Mouse (Mus musculus): ENCODE data around the gene Phgr1. TPM values are rescaled to one million over a fixed set of nuclear protein-coding genes. Genes with fewer than 3 reads are reported as not detected.

The Phgr1 gene
- polyA plus RNA-seq, 1 experiment, result 2.3 TPM

- DNase-seq (ENCODE audit: low read depth), result no peak
These were observed 6.5 kb downstream of the Phgr1 start for GRCm38 (mm10) chr2:118779065-118779464.

- DNase-seq (ENCODE audit: low read depth), result no peak
These were observed 7.2 kb downstream of the Phgr1 start, which contains the start of gene Disp2 for GRCm38 (mm10) chr2:118779504-118780480. Disp2 (plus strand) TSS chr2:118779719.

DNA sequence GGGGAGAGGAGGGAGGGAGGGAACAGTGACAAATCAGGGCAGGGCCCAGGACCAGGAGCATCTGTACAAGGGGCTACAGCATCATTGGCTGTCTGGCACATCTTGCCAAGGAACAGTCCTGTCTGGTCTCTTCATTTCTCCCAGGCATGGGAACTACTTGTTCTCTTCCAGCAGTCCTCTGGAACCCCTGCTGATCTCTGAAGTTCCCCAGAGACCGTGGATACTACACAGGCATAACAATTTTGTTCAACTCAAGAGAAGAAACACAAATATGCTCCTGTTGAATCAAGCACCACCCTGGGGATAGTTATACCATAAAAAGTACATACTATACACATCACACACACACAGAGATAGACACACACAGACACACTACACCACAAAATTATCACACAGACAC is 8.5 kb downstream of the Phgr1 start:
- no peak for DNase-seq (ENCODE audit: low read depth)

GRCm38 (mm10) chr2:118782303-118782702 is 9.7 kb downstream of the Phgr1 start:
- DNase-seq (ENCODE audit: low read depth), result no peak

DNA sequence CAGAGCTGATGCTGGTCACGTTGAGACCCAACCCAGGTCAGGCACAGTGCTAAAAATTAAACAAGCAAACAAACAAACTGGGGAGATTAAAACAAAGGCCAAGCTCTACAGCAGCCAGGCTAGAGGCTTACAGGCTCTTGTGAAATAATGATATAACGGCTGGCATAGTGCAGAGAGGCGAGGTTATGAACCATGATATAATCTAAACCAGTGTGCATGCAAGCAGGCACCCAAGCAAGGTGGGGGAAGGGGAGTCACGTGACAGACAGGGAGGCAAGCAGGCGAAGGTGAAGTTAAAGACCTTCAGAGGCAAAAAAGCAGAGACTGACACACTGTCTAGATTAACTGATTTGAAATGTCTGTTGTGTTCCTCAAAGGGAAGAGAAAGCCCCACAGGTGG is 10.5 kb downstream of the Phgr1 start:
- DNase-seq (ENCODE audit: low read depth), result no peak

DNA sequence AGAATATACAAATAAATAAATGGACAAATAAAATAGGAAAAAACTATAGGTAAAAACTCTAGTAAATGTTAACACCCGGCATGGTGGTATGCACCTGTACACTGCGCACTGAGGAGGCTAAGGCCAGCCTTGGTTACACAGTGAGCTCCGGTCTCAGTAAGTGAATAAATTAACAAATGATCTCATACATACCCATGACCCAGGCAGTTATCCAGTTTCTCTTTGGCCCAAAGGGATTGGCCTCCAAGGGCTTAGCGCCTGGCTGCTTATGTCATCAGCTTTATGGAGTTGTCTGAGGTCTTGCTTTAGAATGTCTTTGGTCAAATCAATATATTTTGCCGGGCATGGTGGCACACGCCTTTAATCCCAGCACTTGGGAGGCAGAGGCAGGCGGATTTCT is 11.1 kb downstream of the Phgr1 start:
- DNase-seq (ENCODE audit: low read depth), result no peak

- no peak for DNase-seq (ENCODE audit: low read depth)
These were observed 14.0 kb downstream of the Phgr1 start for GRCm38 (mm10) chr2:118786525-118786924.

GRCm38 (mm10) chr2:118789501-118789900 is 16.9 kb downstream of the Phgr1 start:
- no peak for DNase-seq (ENCODE audit: low read depth)

DNA sequence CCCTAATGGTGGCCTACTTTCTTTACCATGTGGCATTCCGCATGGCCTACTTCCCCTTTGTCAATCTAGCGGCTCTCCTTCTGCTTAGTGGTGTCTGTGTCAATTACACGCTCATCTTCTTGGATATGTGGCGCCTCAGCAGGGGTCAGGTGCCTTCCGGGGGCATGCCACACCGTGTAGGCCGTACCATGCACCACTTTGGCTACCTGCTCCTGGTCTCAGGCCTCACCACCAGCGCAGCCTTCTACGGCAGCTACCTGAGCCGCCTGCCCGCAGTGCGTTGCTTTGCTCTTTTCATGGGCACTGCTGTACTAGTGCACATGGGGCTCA is 17.6 kb downstream of the Phgr1 start:
- DNase-seq (ENCODE audit: low read depth), result no peak

DNA sequence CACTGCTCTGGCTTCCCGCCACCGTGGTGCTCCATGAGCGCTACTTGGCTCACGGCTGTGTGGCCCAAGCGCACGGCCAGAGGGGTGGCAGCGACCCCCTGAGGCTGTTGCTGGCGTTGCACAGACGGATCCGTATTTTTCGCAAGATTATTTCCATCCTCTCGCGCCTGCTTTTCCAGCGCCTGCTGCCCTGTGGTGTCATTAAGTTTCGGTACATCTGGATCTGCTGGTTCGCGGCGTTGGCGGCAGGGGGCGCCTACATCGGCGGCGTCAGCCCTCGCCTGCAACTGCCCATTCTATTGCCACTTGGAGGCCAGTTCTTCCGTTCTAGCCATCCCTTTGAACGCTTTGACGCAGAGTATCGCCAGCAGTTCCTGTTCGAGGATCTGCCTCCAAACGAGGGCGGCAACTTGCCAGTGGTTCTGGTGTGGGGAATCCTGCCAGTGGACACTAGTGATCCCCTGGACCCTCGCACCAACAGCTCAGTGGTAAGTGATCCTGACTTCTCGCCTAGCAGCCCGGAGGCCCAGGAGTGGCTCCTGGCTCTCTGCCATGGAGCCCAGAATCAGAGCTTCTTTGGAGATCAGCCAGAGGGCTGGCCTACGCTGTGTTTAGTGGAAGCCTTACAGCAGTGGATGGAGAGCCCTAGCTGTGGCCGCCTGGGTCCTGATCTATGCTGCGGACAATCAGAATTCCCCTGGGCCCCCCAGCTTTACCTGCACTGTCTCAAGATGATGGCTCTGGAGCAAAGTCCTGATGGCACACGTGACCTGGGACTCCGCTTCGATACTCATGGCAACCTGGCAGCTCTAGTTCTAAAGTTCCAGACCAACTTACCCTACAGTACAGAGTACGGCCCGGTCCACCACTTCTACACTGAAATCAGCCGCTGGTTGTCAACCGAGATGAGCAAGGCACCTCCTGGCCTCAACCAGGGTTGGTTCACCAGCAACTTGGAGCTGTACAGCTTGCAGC is 18.3 kb downstream of the Phgr1 start:
- DNase-seq (ENCODE audit: low read depth), result no peak

GRCm38 (mm10) chr2:118791591-118792258 is 19.2 kb downstream of the Phgr1 start:
- DNase-seq (ENCODE audit: low read depth), result no peak

DNA sequence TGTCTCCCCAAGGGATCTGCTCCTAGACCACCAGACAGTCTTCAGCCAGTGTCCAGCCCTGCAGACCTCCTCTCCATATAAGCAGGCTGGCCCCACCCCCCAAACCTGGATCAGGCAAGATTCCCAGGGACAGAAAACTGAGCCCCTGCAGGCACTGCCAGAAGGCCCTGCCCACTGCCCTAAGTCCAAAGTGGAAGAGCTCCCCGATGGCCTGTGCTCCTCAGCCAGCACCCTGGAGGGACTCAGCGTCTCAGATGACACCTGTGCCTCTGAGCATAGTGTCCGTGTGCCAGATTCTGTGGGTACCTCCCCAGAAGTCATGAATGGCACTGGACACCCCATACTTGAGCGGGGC is 19.7 kb downstream of the Phgr1 start:
- no peak for DNase-seq (ENCODE audit: low read depth)

DNA sequence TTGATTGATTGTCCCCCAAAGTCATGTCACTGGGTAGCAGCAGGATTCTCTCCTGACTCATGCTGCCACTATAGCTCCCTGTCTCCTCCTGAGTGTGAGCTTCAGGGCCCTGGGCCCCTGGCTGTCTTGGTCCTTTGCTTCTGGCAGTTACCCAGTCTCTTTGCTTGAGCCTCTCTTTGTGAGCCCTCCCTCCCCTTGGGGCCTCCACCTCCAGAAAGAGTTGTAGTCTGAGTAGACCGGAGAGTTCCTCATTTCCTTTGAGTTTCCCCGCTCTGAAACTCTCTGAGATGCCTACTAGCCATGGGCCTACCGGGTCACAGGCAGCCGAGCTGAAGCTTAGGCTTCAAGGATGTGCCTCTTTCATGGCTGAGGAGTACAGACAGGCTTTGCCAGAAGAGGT is 21.1 kb downstream of the Phgr1 start:
- no peak for DNase-seq (ENCODE audit: low read depth)

- no peak for DNase-seq (ENCODE audit: low read depth)
These were observed 30.1 kb downstream of the Phgr1 start for GRCm38 (mm10) chr2:118802542-118803118.

DNA sequence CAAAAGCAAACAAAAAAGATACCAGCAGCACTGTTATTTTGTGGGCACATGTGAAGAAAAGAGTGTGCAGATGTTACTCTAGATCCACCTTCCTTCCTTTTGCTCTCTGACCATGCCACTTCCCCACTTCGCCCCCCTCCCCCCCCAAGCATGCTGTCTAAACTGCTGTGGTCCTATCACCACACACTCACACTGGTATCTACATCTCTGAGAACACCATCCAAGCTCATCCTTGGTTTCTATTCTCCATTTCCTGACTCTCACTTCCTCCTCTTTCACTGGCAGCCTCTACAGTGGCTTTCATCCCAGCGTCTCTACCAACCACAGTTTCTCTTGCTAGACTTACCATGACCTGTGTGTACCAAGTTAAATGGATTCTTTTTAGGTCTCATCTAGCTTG is 31.9 kb downstream of the Phgr1 start:
- no peak for DNase-seq (ENCODE audit: low read depth)

- DNase-seq (ENCODE audit: low read depth), result no peak
These were observed 32.6 kb downstream of the Phgr1 start for GRCm38 (mm10) chr2:118805137-118805536.

DNA sequence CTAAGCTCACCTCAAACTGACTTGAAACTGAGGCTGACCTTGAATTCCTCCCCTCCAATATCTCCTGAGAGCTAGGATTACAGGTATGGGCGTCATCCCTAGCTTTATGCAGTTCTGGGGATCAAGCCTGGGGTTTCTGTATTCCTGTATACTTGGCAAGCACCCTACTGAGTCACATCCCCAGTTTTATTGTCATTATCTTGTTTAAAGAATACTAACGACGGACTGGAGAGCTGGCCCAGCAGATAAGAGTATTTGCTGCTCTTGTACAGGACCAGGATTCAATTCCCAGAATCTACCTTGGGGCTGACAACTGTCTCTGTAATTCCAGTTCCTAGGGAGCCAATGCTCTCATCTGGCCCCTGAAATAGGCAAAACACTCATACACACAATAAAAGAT is 33.2 kb downstream of the Phgr1 start:
- DNase-seq (ENCODE audit: low read depth), result no peak

DNA sequence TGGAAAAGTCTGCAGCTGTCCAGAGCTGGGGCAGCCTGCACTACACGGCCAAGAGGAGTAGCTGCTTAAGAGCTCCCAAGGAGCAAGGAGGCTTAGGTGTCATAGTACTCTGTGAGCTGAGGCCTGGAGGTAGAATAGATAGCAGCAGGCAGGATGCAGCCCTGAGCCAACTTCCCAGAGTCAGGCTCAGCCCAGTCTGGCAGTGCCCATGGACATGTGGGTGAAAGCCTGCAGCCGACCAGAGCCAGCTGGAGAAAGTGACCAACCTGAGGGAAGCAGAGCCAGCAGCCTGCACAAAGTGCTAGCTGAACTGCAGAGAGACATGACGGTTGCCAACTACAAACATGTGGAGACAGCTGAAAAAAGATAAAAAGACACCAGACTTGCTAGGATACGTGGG is 34.3 kb downstream of the Phgr1 start:
- no peak for DNase-seq (ENCODE audit: low read depth)

DNA sequence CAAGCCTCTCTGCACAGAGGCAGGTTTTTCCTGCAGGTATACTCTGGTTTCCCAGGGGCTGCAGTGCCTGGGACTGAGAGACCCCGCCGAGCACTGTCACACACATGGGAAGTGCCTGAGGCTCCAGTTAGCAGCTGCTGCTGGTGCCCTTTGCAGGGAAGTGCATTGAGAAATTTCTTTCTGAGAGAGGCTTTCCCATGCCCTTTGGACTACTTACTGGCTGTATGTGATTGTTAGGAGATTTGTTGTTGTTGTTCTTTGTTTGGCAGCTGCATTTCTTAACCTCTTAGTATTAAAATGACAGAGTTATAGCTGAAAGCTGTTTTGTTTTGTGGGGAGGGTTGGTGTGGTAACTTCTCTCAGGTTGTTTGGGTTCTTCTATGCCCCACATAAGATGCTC is 38.3 kb downstream of the Phgr1 start:
- DNase-seq (ENCODE audit: low read depth), result no peak

- no peak for DNase-seq (ENCODE audit: low read depth)
These were observed 40.2 kb downstream of the Phgr1 start for GRCm38 (mm10) chr2:118812724-118813123.

DNA sequence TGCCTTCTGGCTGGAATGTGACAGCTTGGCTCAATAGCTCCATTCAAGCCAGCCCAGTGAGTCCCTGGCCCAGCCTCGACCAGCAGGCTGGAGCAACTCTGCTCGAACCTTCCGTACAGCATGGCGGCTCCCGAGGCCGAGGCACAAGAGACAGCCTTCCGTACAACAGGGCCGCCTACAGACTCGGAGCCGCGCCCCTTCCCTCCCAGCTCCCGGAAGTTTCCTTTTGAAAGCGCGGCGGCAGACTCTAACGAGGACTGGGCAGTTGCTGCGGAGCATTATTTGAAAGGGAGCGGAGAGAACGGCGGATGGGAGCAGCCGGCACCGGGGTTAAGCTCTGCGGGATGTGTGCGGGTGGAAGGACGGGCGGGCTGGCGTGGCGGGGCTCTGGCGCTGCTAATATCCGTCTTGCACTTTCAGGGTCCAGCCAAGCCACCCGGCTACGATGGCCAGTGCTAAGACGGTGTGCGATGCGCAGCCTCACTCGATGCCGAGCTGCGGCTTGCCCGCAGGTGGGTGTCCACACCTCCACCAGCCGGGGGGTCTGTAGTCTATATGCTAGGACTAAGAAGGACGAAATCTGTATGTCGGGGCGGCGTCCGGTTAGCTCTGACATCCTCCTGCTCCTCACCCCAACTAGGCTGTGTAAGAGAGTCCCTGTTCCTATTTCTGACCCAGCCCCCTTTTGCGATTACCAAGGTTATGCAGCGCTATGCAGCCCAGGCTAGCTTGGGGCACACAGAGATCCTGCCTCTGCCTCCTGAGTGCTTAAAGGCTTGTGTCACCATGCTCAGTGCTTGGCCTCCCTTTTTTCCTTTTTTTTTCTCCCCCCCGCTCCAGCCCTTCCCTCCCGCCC is 41.6 kb downstream of the Phgr1 start, which contains the start of gene Knstrn:
Knstrn (plus strand) TSS at position 23 of the 856 bp plus-strand sequence.
- DNase-seq (ENCODE audit: low read depth), result no peak

Data from gonadal fat pad, adult 2 months (tissue).